Mouse (Mus musculus): ENCODE results near the gene Rbm15. TPM values are rescaled to one million over a fixed set of nuclear protein-coding genes. Genes with fewer than 3 reads are reported as not detected.

The Rbm15 gene
- polyA plus RNA-seq, 1 experiment from 2014 or later: 19.9 TPM

DNA sequence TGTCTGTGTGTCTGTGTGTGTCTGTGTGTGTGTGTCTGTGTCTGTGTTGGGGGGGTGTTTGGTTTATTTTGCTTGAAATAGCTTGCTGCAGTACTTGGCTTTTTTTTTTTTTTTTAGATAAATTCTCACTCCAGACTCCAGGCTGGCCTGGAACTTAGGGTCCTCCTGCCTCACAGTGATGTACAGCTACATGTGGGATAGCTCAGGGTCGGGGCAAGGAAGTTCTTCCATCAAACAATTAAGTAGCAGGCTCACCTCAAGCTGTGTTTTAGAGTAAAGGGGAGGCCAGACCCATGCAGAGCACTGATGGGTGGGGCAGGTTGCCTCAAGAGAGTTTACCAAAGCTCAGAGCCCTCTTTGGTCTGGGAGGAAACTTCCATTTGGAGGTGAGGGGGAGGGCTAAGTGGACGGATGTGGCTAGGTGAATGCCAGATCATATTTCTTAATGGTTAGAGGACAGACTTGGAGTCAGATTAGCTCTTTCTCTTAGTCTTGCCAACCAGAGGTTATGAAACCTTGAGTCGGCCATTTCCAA, 24.3 kb upstream of the Rbm15 start:
- no peak overlapping the region for H3K4me2 ChIP-seq
- ATAC-seq (ENCODE audit: low FRiP score): no peak
- H3K36me3 ChIP-seq (ENCODE audit: control insufficient read depth, insufficient read depth, low read length): no peaks in the 10 kb centered on the region
- no peak overlapping the region for H3K9ac ChIP-seq (ENCODE audit: low read length)
- H3K27ac ChIP-seq (ENCODE audit: low read depth, low read length): no peak overlapping the region
- no peak for DNase-seq (ENCODE audit: low spot score, missing footprints)
- WGBS: 56% methylated on average over 3 of the region's 3 CpGs
- H3K9me3 ChIP-seq (ENCODE audit: control insufficient read depth, low read length): no peaks in the 10 kb centered on the region
- no peaks in the 10 kb centered on the region for H3K27me3 ChIP-seq (ENCODE audit: control insufficient read depth, insufficient read depth, low read length)
- no peak overlapping the region for H3K4me3 ChIP-seq (ENCODE audit: low read depth, low read length)
- no peaks in the 10 kb centered on the region for H3K4me1 ChIP-seq (ENCODE audit: control insufficient read depth, insufficient read depth, low read length)

- no peaks in the 10 kb centered on the region for H3K27me3 ChIP-seq (ENCODE audit: control insufficient read depth, insufficient read depth, low read length)
- no peak overlapping the region for H3K4me2 ChIP-seq
- H3K27ac ChIP-seq (ENCODE audit: low read depth, low read length): no peak overlapping the region
- H3K36me3 ChIP-seq (ENCODE audit: control insufficient read depth, insufficient read depth, low read length): no peaks in the 10 kb centered on the region
- H3K9ac ChIP-seq (ENCODE audit: low read length): peak overlapping the region; percentile 17; the same call in 1 of the 2 replicates
- DNase-seq (ENCODE audit: low spot score, missing footprints) (peak; percentile 94), ATAC-seq (ENCODE audit: low FRiP score) (peak; percentile 95)
- no peak overlapping the region for H3K4me3 ChIP-seq (ENCODE audit: low read depth, low read length)
- no peaks in the 10 kb centered on the region for H3K9me3 ChIP-seq (ENCODE audit: control insufficient read depth, low read length)
- under 1% methylated on average over 11 of the region's 11 CpGs for WGBS
- H3K4me1 ChIP-seq (ENCODE audit: control insufficient read depth, insufficient read depth, low read length): no peaks in the 10 kb centered on the region
Measured at GRCm38 (mm10) chr3:107356964-107357441, 23.5 kb upstream of the Rbm15 start.

DNA sequence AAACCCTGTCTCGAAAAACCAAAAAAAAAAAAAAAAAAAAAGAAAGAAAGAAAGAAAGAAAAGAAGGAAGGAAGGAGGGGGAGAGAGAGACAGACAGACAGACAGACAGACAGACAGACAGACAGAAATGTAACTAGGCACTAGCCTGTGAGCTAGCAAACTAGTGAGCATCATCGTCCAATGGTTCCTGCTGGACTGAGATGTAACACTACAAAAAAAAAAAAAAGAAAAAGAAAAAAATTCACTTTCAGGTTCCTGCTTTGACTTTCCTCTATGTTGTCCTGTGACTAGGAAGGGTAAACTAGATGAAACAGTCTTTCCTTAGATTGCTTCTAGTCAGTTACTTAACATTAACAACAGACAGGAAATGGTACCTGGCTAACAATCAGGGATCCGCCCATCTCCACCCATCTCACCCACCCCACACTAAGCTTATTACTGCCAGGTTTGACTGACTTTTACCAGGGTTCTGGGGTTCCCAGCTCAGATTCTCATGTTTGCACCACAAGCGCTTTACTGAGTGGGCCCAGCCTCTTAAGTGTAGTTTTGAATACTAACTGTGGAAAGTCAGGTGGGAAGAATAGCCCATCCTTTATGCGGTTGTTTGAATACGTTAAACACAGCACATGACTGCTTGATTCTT, 22.3 kb upstream of the Rbm15 start:
- no peaks in the 10 kb centered on the region for H3K27me3 ChIP-seq (ENCODE audit: control insufficient read depth, insufficient read depth, low read length)

GRCm38 (mm10) chr3:107351706-107352105, 18.2 kb upstream of the Rbm15 start:
- WGBS: 80% methylated on average over 3 of the region's 3 CpGs
- no peak overlapping the region for H3K4me3 ChIP-seq (ENCODE audit: low read depth, low read length)
- H3K9me3 ChIP-seq (ENCODE audit: control insufficient read depth, low read length): no peaks in the 10 kb centered on the region
- no peaks in the 10 kb centered on the region for H3K27me3 ChIP-seq (ENCODE audit: control insufficient read depth, insufficient read depth, low read length)
- ATAC-seq (ENCODE audit: low FRiP score): no peak
- H3K4me1 ChIP-seq (ENCODE audit: control insufficient read depth, insufficient read depth, low read length): no peaks in the 10 kb centered on the region
- no peak overlapping the region for H3K9ac ChIP-seq (ENCODE audit: low read length)
- H3K27ac ChIP-seq (ENCODE audit: low read depth, low read length): no peak overlapping the region
- no peaks in the 10 kb centered on the region for H3K36me3 ChIP-seq (ENCODE audit: control insufficient read depth, insufficient read depth, low read length)
- H3K4me2 ChIP-seq: no peak overlapping the region
- DNase-seq (ENCODE audit: low spot score, missing footprints): no peak

More for the DNA sequence above, 22.3 kb upstream of the Rbm15 start:
- no peaks in the 10 kb centered on the region for H3K4me1 ChIP-seq (ENCODE audit: control insufficient read depth, insufficient read depth, low read length)
- no peaks in the 10 kb centered on the region for H3K9me3 ChIP-seq (ENCODE audit: control insufficient read depth, low read length)
- no peak overlapping the region for H3K4me3 ChIP-seq (ENCODE audit: low read depth, low read length)
- H3K36me3 ChIP-seq (ENCODE audit: control insufficient read depth, insufficient read depth, low read length): no peaks in the 10 kb centered on the region
- DNase-seq (ENCODE audit: low spot score, missing footprints): no peak
- ATAC-seq (ENCODE audit: low FRiP score): no peak
- H3K27ac ChIP-seq (ENCODE audit: low read depth, low read length): no peak overlapping the region
- H3K4me2 ChIP-seq: no peak overlapping the region
- H3K9ac ChIP-seq (ENCODE audit: low read length): no peak overlapping the region
- WGBS: 87% methylated on average over 6 of the region's 6 CpGs

DNA sequence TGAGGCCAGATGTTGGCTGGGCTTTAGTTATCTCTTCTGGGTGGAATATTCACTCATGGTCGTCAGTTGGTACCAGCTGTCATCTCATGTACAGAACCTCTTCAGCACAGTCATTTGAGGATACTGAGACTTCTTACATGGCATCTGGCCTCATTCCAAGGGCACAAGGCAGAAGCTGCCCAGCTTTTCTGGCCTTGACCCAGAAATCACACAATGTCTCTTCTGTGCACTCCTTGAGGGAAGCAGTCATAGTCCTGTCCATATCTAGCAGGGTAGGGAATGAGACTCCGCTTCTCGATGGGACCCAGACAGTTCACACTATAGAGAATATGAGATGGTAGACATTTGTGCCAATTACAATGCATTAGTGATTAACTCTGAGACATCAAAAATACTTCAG, 15.5 kb upstream of the Rbm15 start:
- DNase-seq (ENCODE audit: low spot score, missing footprints): no peak
- H3K27me3 ChIP-seq (ENCODE audit: control insufficient read depth, insufficient read depth, low read length): no peaks in the 10 kb centered on the region
- 89% methylated on average over 3 of the region's 3 CpGs for WGBS
- no peak overlapping the region for H3K4me2 ChIP-seq
- H3K9me3 ChIP-seq (ENCODE audit: control insufficient read depth, low read length): no peaks in the 10 kb centered on the region
- H3K36me3 ChIP-seq (ENCODE audit: control insufficient read depth, insufficient read depth, low read length): no peaks in the 10 kb centered on the region
- no peak overlapping the region for H3K9ac ChIP-seq (ENCODE audit: low read length)
- no peaks in the 10 kb centered on the region for H3K4me1 ChIP-seq (ENCODE audit: control insufficient read depth, insufficient read depth, low read length)
- ATAC-seq (ENCODE audit: low FRiP score): no peak
- no peak overlapping the region for H3K4me3 ChIP-seq (ENCODE audit: low read depth, low read length)
- H3K27ac ChIP-seq (ENCODE audit: low read depth, low read length): no peak overlapping the region

DNA sequence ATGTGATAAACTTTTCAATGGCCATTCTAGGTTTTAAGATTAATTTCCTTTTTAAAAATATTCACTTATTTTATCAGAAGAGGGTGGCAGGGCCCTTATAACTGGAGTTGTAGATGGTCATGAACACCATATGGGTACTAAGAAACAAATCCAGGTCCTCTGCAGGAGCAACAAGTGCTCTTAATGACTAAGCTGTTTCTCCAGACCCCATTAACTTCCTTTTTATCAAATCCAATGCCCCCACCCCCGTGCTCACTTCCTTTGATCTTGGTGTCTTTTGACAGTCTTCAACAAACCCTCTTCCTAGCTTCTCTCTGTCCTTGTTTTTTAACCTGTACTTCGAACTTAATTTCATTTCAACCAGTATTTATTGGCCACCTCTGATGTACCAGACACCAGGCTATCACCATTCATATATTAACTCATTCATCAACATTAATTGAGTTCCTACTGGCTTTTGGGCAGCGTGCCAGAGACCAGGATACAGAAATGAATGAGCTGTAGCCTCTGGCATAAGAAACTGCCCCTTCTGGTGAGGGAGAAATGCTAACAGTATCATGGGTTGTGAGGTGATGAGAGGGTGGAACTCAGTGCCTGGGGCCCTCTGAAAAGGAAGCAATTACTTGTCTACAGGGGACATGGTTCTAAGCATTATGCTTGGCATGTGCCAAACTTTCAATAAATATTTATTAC, 11.7 kb upstream of the Rbm15 start:
- Histone ChIP-seq H3K4me1 (ENCODE audit: control insufficient read depth, insufficient read depth, low read length) (no peaks in the 10 kb centered on the region), H3K9ac (ENCODE audit: low read length) (no peak overlapping the region), H3K36me3 (ENCODE audit: control insufficient read depth, insufficient read depth, low read length) (no peaks in the 10 kb centered on the region), H3K27me3 (ENCODE audit: control insufficient read depth, insufficient read depth, low read length) (no peaks in the 10 kb centered on the region), H3K27ac (ENCODE audit: low read depth, low read length) (no peak overlapping the region), H3K4me3 (ENCODE audit: low read depth, low read length) (no peak overlapping the region), H3K9me3 (ENCODE audit: control insufficient read depth, low read length) (no peaks in the 10 kb centered on the region), H3K4me2 (no peak overlapping the region)
- DNase-seq (ENCODE audit: low spot score, missing footprints) (no peak), ATAC-seq (ENCODE audit: low FRiP score) (no peak)
- WGBS: 58% methylated on average over 3 of the region's 3 CpGs

DNA sequence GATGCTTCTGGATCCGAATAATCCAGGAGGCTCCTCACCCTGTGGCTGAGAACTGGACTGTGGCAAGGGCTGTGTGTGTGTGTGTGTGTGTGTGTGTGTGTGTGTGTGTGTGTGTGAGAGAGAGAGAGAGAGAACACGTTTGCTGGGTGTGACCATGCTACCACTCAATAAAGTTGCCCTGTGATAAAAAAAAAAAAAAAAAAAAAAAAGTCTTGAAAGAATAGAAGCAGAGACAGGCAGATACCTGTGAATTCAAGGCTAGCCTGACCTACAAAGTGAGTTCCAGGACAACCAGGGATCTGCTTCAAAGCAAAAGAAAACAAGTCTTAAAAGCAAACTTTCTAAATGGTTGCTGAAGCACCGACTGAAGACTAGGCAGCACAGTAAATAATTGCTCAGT, 10.5 kb upstream of the Rbm15 start:
- 57% methylated on average over 3 of the region's 3 CpGs for WGBS
- H3K36me3 ChIP-seq (ENCODE audit: control insufficient read depth, insufficient read depth, low read length): no peaks in the 10 kb centered on the region
- DNase-seq (ENCODE audit: low spot score, missing footprints) (no peak), ATAC-seq (ENCODE audit: low FRiP score) (no peak)
- no peaks in the 10 kb centered on the region for H3K27me3 ChIP-seq (ENCODE audit: control insufficient read depth, insufficient read depth, low read length)
- H3K9me3 ChIP-seq (ENCODE audit: control insufficient read depth, low read length): no peaks in the 10 kb centered on the region
- no peak overlapping the region for H3K9ac ChIP-seq (ENCODE audit: low read length)
- no peak overlapping the region for H3K4me2 ChIP-seq
- H3K4me3 ChIP-seq (ENCODE audit: low read depth, low read length): no peak overlapping the region
- no peaks in the 10 kb centered on the region for H3K4me1 ChIP-seq (ENCODE audit: control insufficient read depth, insufficient read depth, low read length)
- no peak overlapping the region for H3K27ac ChIP-seq (ENCODE audit: low read depth, low read length)

GRCm38 (mm10) chr3:107334202-107334934, 895 bp upstream of the Rbm15 start:
- peak overlapping the region; percentile 97 for H3K4me3 ChIP-seq (ENCODE audit: low read depth, low read length)
- peak; percentile 94 for DNase-seq (ENCODE audit: low spot score, missing footprints)
- H3K9ac ChIP-seq (ENCODE audit: low read length): peak overlapping the region; percentile 95
- no peaks in the 10 kb centered on the region for H3K27me3 ChIP-seq (ENCODE audit: control insufficient read depth, insufficient read depth, low read length)
- H3K4me2 ChIP-seq: peak overlapping the region; percentile 78
- no peaks in the 10 kb centered on the region for H3K9me3 ChIP-seq (ENCODE audit: control insufficient read depth, low read length)
- WGBS: 12% methylated on average over 12 of the region's 12 CpGs
- H3K36me3 ChIP-seq (ENCODE audit: control insufficient read depth, insufficient read depth, low read length): peaks cover 9% of the 10 kb centered on the region
- peak overlapping the region; percentile 97 for H3K27ac ChIP-seq (ENCODE audit: low read depth, low read length)
- H3K4me1 ChIP-seq (ENCODE audit: control insufficient read depth, insufficient read depth, low read length): peaks cover 24% of the 10 kb centered on the region
- ATAC-seq (ENCODE audit: low FRiP score): no peak

All from midbrain, embryonic 11.5 days (tissue).